Mouse (Mus musculus) heart, embryonic 11.5 days (tissue): ENCODE results near the gene N4bp2l1. TPM values are rescaled to one million over a fixed set of nuclear protein-coding genes. Genes with fewer than 3 reads are reported as not detected.
"Not testable (repeated sequence)": the region's sequence is repeated elsewhere in the genome, so short reads cannot be mapped to it uniquely, and the experiment has no call there.

Source experiments
- ATAC-seq: fragments of 200-750 bp; cut with Nextera tagmentation; replicated peaks from 2 replicates; pipeline ENCODE4 v1.8.0; 2017; ENCODE audit warnings: moderate library complexity; ENCODE audit not compliant: insufficient number of reproducible peaks, low FRiP score, low TSS enrichment
- H3K27ac ChIP-seq: fragments of 300-500 bp; sonication (generic); 2 replicates; pipeline ENCODE4 v1.5.1; 2014; ENCODE audit warnings: mild to moderate bottlenecking, low read depth, low read length
- H3K27me3 ChIP-seq: fragments of 300-500 bp; sonication (generic); 2 replicates; pipeline ENCODE4 v1.6.1; 2014; ENCODE audit warnings: mild to moderate bottlenecking, low read length, mixed read lengths; ENCODE audit not compliant: control insufficient read depth, insufficient read depth
- H3K36me3 ChIP-seq: fragments of 300-500 bp; sonication (generic); 2 replicates; pipeline ENCODE4 v1.6.1; 2014; ENCODE audit warnings: mild to moderate bottlenecking, low read length, moderate library complexity, mixed read lengths; ENCODE audit not compliant: control insufficient read depth, insufficient read depth
- H3K4me1 ChIP-seq: fragments of 300-500 bp; sonication (generic); 2 replicates; pipeline ENCODE4 v1.6.1; 2014; ENCODE audit warnings: low read length; ENCODE audit not compliant: control insufficient read depth, insufficient read depth
- H3K4me2 ChIP-seq: fragments of 300-500 bp; sonication (generic); 2 replicates; pipeline ENCODE4 v1.6.1; 2014; ENCODE audit warnings: mild to moderate bottlenecking, moderate library complexity
- H3K4me3 ChIP-seq: fragments of 300-500 bp; sonication (generic); 2 replicates; pipeline ENCODE4 v1.5.1; 2014; ENCODE audit warnings: low read depth, low read length
- H3K9ac ChIP-seq: fragments of 300-500 bp; sonication (generic); 2 replicates; pipeline ENCODE4 v1.6.1; 2014; ENCODE audit warnings: mild to moderate bottlenecking, low read depth, low read length, moderate library complexity
- H3K9me3 ChIP-seq: fragments of 300-500 bp; sonication (generic); replicated peaks from 2 replicates; pipeline ENCODE4 v1.6.1; 2016; ENCODE audit warnings: low read length; ENCODE audit not compliant: control insufficient read depth
- WGBS: fragments of 180-500 bp; shearing (Covaris S2); extraction: QIAGEN DNeasy Blood & Tissue Kit; methylation state at CpG from one replicate; pipeline ENCODE4 v1.1.7; 2014; ENCODE audit not compliant: insufficient replicate concordance; 5-methylcytosine and 5-hydroxymethylcytosine counted together
- polyA plus RNA-seq: library from polyadenylated mRNA; unstranded; fragments of >200 nt; fragmentation: Nextera tagmentation; extraction: Ambion mirVana; gene quantifications from 2 replicates; pipeline ENCODE4 v1.2.1, GENCODE M21; 2014

Gene N4bp2l1
- 3.0 and 3.2 TPM in 2 replicates for polyA plus RNA-seq

GRCm38 (mm10) chr5:150597088-150597487 is at the start of gene N4bp2l1:
N4bp2l1 (minus strand) TSS chr5:150597188.
- no peak within 1 kb of the TSS for H3K4me2 ChIP-seq
- H3K36me3 ChIP-seq = no peaks in the 10 kb centered on the region
- peaks cover 17% of the 10 kb centered on the region for H3K27me3 ChIP-seq
- H3K9me3 ChIP-seq = no peaks in the 10 kb centered on the region
- no peak within 1 kb of the TSS for H3K27ac ChIP-seq
- H3K4me1 ChIP-seq = peaks cover 3% of the 10 kb centered on the region; the same call in 1 of the 2 replicates
- no peak within 1 kb of the TSS for H3K9ac ChIP-seq
- no peak for ATAC-seq
- no peak within 1 kb of the TSS for H3K4me3 ChIP-seq
- WGBS = 90% methylated on average over 7 of the region's 7 CpGs

- H3K4me3 ChIP-seq = no peak overlapping the region
- ATAC-seq = no peak
- H3K9ac ChIP-seq = no peak overlapping the region
- H3K36me3 ChIP-seq = peaks cover 19% of the 10 kb centered on the region
- no peaks in the 10 kb centered on the region for H3K4me1 ChIP-seq
- 94% methylated on average over 4 of the region's 4 CpGs for WGBS
- no peak overlapping the region for H3K27ac ChIP-seq
- H3K27me3 ChIP-seq = no peaks in the 10 kb centered on the region
- H3K4me2 ChIP-seq = no peak overlapping the region
- no peaks in the 10 kb centered on the region for H3K9me3 ChIP-seq
Observed at GRCm38 (mm10) chr5:150644926-150645325, 47.9 kb upstream of the N4bp2l1 start.

DNA sequence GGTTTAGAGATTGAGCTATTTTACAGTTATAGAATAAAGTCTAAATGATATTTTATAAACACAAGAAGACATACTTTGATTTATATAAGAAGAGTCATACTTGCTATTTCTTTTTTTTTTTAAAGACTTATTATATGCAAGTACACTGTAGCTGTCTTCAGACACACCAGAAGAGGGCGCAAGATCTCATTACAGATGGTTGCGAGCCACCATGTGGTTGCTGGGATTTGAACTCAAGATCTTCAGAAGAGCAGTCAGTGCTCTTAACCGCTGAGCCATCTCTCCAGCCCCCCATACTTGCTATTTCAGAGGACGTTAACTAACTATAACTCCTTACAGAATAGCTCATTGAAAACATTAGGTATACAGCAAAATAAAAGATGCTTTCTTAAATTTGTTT is 46.4 kb upstream of the N4bp2l1 start:
- not testable (repeated sequence) for H3K4me2 ChIP-seq, H3K9me3 ChIP-seq, H3K36me3 ChIP-seq, H3K4me1 ChIP-seq, H3K27ac ChIP-seq, H3K4me3 ChIP-seq, ATAC-seq, H3K9ac ChIP-seq, H3K27me3 ChIP-seq
- 95% methylated on average over 4 of the region's 4 CpGs for WGBS

GRCm38 (mm10) chr5:150641440-150641839 is 44.5 kb upstream of the N4bp2l1 start:
- Histone ChIP-seq H3K27me3 (no peaks in the 10 kb centered on the region), H3K9ac (no peak overlapping the region), H3K9me3 (no peaks in the 10 kb centered on the region), H3K4me3 (no peak overlapping the region), H3K4me2 (no peak overlapping the region), H3K27ac (no peak overlapping the region), H3K4me1 (no peaks in the 10 kb centered on the region), H3K36me3 (peaks cover 8% of the 10 kb centered on the region)
- 78% methylated on average over 3 of the region's 3 CpGs for WGBS
- no peak for ATAC-seq

DNA sequence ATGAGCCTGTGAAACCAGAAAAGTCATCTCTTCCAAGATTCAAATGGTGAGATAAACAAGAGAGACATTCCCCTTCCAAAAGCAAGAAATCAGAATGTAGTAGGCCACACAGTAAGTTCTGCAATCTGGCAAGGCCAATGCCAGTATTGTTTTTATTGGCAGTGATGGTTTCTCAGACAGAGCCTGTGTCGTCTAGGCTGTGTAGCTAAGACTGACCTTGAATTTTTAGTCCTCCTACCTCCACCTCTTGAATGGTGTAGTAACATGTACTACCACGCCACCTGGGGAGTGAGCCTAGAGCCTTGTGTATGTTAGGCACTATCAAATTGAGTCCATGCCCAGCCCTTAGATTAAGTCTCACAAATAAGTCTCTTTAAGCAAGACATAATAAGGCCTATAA is 32.7 kb upstream of the N4bp2l1 start:
- no peaks in the 10 kb centered on the region for H3K4me1 ChIP-seq
- no peaks in the 10 kb centered on the region; the same call in 1 of the 2 replicates for H3K36me3 ChIP-seq
- no peak overlapping the region for H3K4me3 ChIP-seq
- H3K4me2 ChIP-seq = no peak overlapping the region
- WGBS = 89% methylated on average over 2 of the region's 2 CpGs
- ATAC-seq = no peak
- H3K9ac ChIP-seq = no peak overlapping the region
- no peaks in the 10 kb centered on the region for H3K9me3 ChIP-seq
- no peaks in the 10 kb centered on the region for H3K27me3 ChIP-seq
- no peak overlapping the region for H3K27ac ChIP-seq

DNA sequence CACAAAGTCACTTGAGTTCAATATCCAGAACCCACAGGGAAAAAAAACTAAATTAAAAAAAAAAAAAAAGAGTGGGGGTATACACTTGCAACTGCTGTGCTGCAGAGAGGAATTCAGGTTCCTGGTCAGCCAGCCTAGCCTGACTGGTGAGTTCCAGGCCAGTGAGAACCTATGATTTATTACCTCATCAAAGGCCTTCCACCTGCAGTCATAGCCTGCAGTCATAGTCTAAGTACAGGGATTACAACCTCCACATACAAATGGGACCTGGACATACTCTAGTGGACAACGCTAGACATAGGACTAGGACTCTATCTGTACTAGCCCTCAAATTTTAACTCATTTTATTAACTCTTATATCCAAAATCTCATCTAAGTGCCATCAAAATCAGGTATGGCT is 32.3 kb upstream of the N4bp2l1 start:
- Histone ChIP-seq H3K9ac (no peak overlapping the region), H3K4me2 (no peak overlapping the region), H3K27ac (no peak overlapping the region), H3K4me1 (no peaks in the 10 kb centered on the region), H3K27me3 (no peaks in the 10 kb centered on the region), H3K9me3 (no peaks in the 10 kb centered on the region), H3K36me3 (no peaks in the 10 kb centered on the region; the same call in 1 of the 2 replicates), H3K4me3 (no peak overlapping the region)
- no peak for ATAC-seq
- 94% methylated on average over 1 of the region's 1 CpGs for WGBS

- H3K36me3 ChIP-seq = no peaks in the 10 kb centered on the region
- no peak overlapping the region for H3K4me3 ChIP-seq
- no peak for ATAC-seq
- no peaks in the 10 kb centered on the region for H3K4me1 ChIP-seq
- no peaks in the 10 kb centered on the region for H3K9me3 ChIP-seq
- no peak overlapping the region for H3K4me2 ChIP-seq
- 51% methylated on average over 7 of the region's 7 CpGs for WGBS
- H3K27me3 ChIP-seq = no peaks in the 10 kb centered on the region
- H3K9ac ChIP-seq = no peak overlapping the region
- H3K27ac ChIP-seq = no peak overlapping the region
Observed at GRCm38 (mm10) chr5:150625528-150625927, 28.5 kb upstream of the N4bp2l1 start.

DNA sequence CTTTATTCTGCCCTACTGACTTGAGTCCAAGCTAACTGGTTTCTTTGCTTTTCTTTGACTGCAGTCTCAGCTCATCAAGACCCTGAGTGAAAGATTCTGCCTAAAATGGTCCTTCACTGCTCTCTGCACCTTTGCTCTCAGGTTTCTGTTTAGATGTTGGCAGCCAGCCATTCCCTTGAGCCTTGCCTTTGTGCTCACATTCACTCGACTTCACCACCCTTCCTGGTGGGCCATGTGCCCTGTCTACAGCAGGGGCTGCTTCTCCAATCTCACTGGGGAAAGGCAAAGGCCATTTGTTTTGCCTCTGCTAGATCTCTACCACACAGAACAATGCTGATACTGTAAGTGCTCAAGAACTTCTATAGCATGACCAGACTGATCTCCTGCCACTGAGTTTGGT is 25.8 kb upstream of the N4bp2l1 start:
- H3K4me3 ChIP-seq = no peak overlapping the region
- no peaks in the 10 kb centered on the region for H3K4me1 ChIP-seq
- no peak overlapping the region for H3K9ac ChIP-seq
- no peaks in the 10 kb centered on the region for H3K27me3 ChIP-seq
- no peak for ATAC-seq
- 43% methylated on average over 1 of the region's 1 CpGs for WGBS
- H3K36me3 ChIP-seq = no peaks in the 10 kb centered on the region
- H3K9me3 ChIP-seq = no peaks in the 10 kb centered on the region
- no peak overlapping the region for H3K4me2 ChIP-seq
- H3K27ac ChIP-seq = no peak overlapping the region

DNA sequence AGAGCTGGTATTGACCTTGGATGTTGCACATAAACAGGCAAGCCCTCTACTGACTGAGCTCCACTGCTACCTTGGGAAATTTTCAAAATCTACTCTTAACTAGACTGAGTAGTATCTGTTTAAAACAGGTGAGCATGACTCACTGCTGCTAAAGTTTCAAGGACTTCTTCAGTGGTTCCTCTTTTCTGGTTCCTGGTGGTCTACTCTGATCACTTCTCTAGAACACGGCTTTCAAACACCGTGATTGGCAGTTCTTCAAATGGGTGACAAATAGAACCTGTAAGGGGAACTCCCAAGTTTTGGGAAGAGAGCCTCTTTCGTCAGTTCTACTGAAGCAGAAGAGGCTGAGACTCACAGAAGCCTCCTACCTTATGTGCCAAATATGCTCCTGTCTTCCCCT is 24.6 kb upstream of the N4bp2l1 start:
- Histone ChIP-seq H3K4me3 (no peak overlapping the region), H3K36me3 (no peaks in the 10 kb centered on the region), H3K27ac (no peak overlapping the region), H3K9me3 (no peaks in the 10 kb centered on the region), H3K9ac (no peak overlapping the region), H3K27me3 (no peaks in the 10 kb centered on the region), H3K4me2 (no peak overlapping the region), H3K4me1 (no peaks in the 10 kb centered on the region)
- no peak for ATAC-seq
- WGBS = 89% methylated on average over 3 of the region's 3 CpGs
